Mouse (Mus musculus): Measurements from ENCODE around the gene Foxp1. TPM values are rescaled to one million over a fixed set of nuclear protein-coding genes. Genes with fewer than 3 reads are reported as not detected.

The Foxp1 gene
- polyA plus RNA-seq, 2 experiments = 101 to 166 TPM

GRCm38 (mm10) chr6:99004255-99004997 is 518.1 kb downstream of the Foxp1 start:
- no peak overlapping the region for H3K9ac ChIP-seq (ENCODE audit: low read depth, low read length, severe bottlenecking)
- no peaks in the 10 kb centered on the region for H3K27me3 ChIP-seq (ENCODE audit: control insufficient read depth, insufficient read depth, low read length)
- H3K36me3 ChIP-seq (ENCODE audit: control insufficient read depth, insufficient read depth, low read length) = peaks cover 80% of the 10 kb centered on the region
- no peak for ATAC-seq (ENCODE audit: low FRiP score, low read depth)
- WGBS = 87% methylated on average over 12 of the region's 12 CpGs
- H3K9me3 ChIP-seq (ENCODE audit: control insufficient read depth, low read length) = 0 out of 2 replicates have a peak, but pooled peaks cover 4% of the 10 kb centered on the region
- H3K4me2 ChIP-seq (replicated peaks; ENCODE audit: low read depth, low read length, severe bottlenecking) = no peak overlapping the region
- H3K4me1 ChIP-seq (ENCODE audit: control insufficient read depth, insufficient read depth, low read length) = peaks cover 3% of the 10 kb centered on the region; the same call in 1 of the 2 replicates
- no peak for TF ChIP-seq POLR2A (IDR thresholded peaks at IDR 0.05; ENCODE audit: borderline replicate concordance, extremely low read depth, insufficient read depth, insufficient read length)
- DNase-seq (ENCODE audit: low spot score) = no peak
- no peak overlapping the region for H3K4me3 ChIP-seq (replicated peaks; ENCODE audit: low read length)
- no peak overlapping the region for H3K27ac ChIP-seq (replicated peaks; ENCODE audit: low read depth, low read length)

- no peak for TF ChIP-seq POLR2A (IDR thresholded peaks at IDR 0.05; ENCODE audit: borderline replicate concordance, extremely low read depth, insufficient read depth, insufficient read length)
- Histone ChIP-seq H3K4me3 (replicated peaks; ENCODE audit: low read length) (no peak overlapping the region), H3K27ac (replicated peaks; ENCODE audit: low read depth, low read length) (no peak overlapping the region), H3K9ac (ENCODE audit: low read depth, low read length, severe bottlenecking) (no peak overlapping the region), H3K36me3 (ENCODE audit: control insufficient read depth, insufficient read depth, low read length) (peaks cover 70% of the 10 kb centered on the region), H3K4me1 (ENCODE audit: control insufficient read depth, insufficient read depth, low read length) (peaks cover 3% of the 10 kb centered on the region; the same call in 1 of the 2 replicates), H3K9me3 (ENCODE audit: control insufficient read depth, low read length) (no peaks in the 10 kb centered on the region), H3K4me2 (replicated peaks; ENCODE audit: low read depth, low read length, severe bottlenecking) (no peak overlapping the region), H3K27me3 (ENCODE audit: control insufficient read depth, insufficient read depth, low read length) (no peaks in the 10 kb centered on the region)
- 81% methylated on average over 15 of the region's 15 CpGs for WGBS
- no peak for ATAC-seq (ENCODE audit: low FRiP score, low read depth)
- DNase-seq (ENCODE audit: low spot score) = no peak
These were observed 519.3 kb downstream of the Foxp1 start for GRCm38 (mm10) chr6:99003108-99003709.

- 88% methylated on average over 9 of the region's 9 CpGs for WGBS
These were observed 520.9 kb downstream of the Foxp1 start for GRCm38 (mm10) chr6:99001637-99002036.

GRCm38 (mm10) chr6:98998971-98999932 is 523.3 kb downstream of the Foxp1 start:
- no peak overlapping the region for H3K27ac ChIP-seq (replicated peaks; ENCODE audit: low read depth, low read length)
- no peaks in the 10 kb centered on the region for H3K9me3 ChIP-seq (ENCODE audit: control insufficient read depth, low read length)
- 51% methylated on average over 35 of the region's 35 CpGs for WGBS
- TF ChIP-seq POLR2A (IDR thresholded peaks at IDR 0.05; ENCODE audit: borderline replicate concordance, extremely low read depth, insufficient read depth, insufficient read length) = no peak
- H3K4me3 ChIP-seq (replicated peaks; ENCODE audit: low read length) = no peak overlapping the region
- no peak for DNase-seq (ENCODE audit: low spot score)
- H3K4me1 ChIP-seq (ENCODE audit: control insufficient read depth, insufficient read depth, low read length) = peaks cover 5% of the 10 kb centered on the region; the same call in 1 of the 2 replicates
- H3K27me3 ChIP-seq (ENCODE audit: control insufficient read depth, insufficient read depth, low read length) = no peaks in the 10 kb centered on the region
- H3K36me3 ChIP-seq (ENCODE audit: control insufficient read depth, insufficient read depth, low read length) = peaks cover 41% of the 10 kb centered on the region
- H3K4me2 ChIP-seq (replicated peaks; ENCODE audit: low read depth, low read length, severe bottlenecking) = no peak overlapping the region
- H3K9ac ChIP-seq (ENCODE audit: low read depth, low read length, severe bottlenecking) = no peak overlapping the region
- ATAC-seq (ENCODE audit: low FRiP score, low read depth) = no peak

More at GRCm38 (mm10) chr6:99001637-99002036, 520.9 kb downstream of the Foxp1 start:
- Histone ChIP-seq H3K27ac (replicated peaks; ENCODE audit: low read depth, low read length) (no peak overlapping the region), H3K4me2 (replicated peaks; ENCODE audit: low read depth, low read length, severe bottlenecking) (no peak overlapping the region), H3K9ac (ENCODE audit: low read depth, low read length, severe bottlenecking) (no peak overlapping the region), H3K9me3 (ENCODE audit: control insufficient read depth, low read length) (no peaks in the 10 kb centered on the region), H3K36me3 (ENCODE audit: control insufficient read depth, insufficient read depth, low read length) (peaks cover 63% of the 10 kb centered on the region), H3K4me3 (replicated peaks; ENCODE audit: low read length) (no peak overlapping the region), H3K4me1 (ENCODE audit: control insufficient read depth, insufficient read depth, low read length) (peaks cover 3% of the 10 kb centered on the region; the same call in 1 of the 2 replicates), H3K27me3 (ENCODE audit: control insufficient read depth, insufficient read depth, low read length) (no peaks in the 10 kb centered on the region)
- ATAC-seq (ENCODE audit: low FRiP score, low read depth) (no peak), DNase-seq (ENCODE audit: low spot score) (no peak)
- TF ChIP-seq POLR2A (IDR thresholded peaks at IDR 0.05; ENCODE audit: borderline replicate concordance, extremely low read depth, insufficient read depth, insufficient read length) = no peak

- Histone ChIP-seq H3K9ac (ENCODE audit: low read depth, low read length, severe bottlenecking) (no peak overlapping the region), H3K9me3 (ENCODE audit: control insufficient read depth, low read length) (no peaks in the 10 kb centered on the region), H3K4me3 (replicated peaks; ENCODE audit: low read length) (no peak overlapping the region), H3K4me2 (replicated peaks; ENCODE audit: low read depth, low read length, severe bottlenecking) (no peak overlapping the region), H3K27ac (replicated peaks; ENCODE audit: low read depth, low read length) (no peak overlapping the region), H3K36me3 (ENCODE audit: control insufficient read depth, insufficient read depth, low read length) (peaks cover 28% of the 10 kb centered on the region), H3K27me3 (ENCODE audit: control insufficient read depth, insufficient read depth, low read length) (no peaks in the 10 kb centered on the region), H3K4me1 (ENCODE audit: control insufficient read depth, insufficient read depth, low read length) (peaks cover 5% of the 10 kb centered on the region; the same call in 1 of the 2 replicates)
- DNase-seq (ENCODE audit: low spot score) (no peak), ATAC-seq (ENCODE audit: low FRiP score, low read depth) (no peak)
- TF ChIP-seq POLR2A (IDR thresholded peaks at IDR 0.05; ENCODE audit: borderline replicate concordance, extremely low read depth, insufficient read depth, insufficient read length) = no peak
- 78% methylated on average over 9 of the region's 9 CpGs for WGBS
These were observed 524.8 kb downstream of the Foxp1 start for GRCm38 (mm10) chr6:98997742-98998141.
